Mouse (Mus musculus): ENCODE results near the gene Azin2.
A peak's percentile ranks its signal among the peaks of the same experiment; 100 is the strongest.

Gene Azin2

GRCm38 (mm10) chr4:128942346-128942745 lies 19.9 kb downstream of the Azin2 start:
- DNase-seq (ENCODE audit: low read depth, low spot score) = peak; percentile 70

DNA sequence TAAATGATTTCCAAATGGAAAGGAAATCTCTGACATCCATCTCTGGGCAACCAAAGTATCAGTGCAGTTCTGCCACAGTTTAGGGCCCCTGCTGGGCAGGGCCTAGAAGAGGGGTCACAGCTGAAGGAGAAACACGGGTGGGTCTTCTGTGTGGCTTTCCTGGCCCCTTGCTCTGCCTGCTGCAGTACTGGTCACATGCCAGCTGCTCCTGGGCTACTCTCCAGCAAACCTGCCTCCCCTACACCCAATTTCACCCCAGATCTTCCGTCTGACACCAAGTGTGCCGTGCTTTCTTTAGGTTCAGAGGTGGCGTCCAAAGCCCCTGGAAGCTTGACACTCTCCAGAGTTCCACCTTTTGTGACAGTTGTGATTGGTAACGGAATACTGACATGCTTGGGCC lies 26.6 kb downstream of the Azin2 start:
- no peak for DNase-seq (ENCODE audit: low read depth, low spot score)

- peak; percentile 55 for DNase-seq (ENCODE audit: low read depth, low spot score)
These were observed 29.5 kb downstream of the Azin2 start for GRCm38 (mm10) chr4:128932783-128933182.

- peak; percentile 88 for DNase-seq (ENCODE audit: low read depth, low spot score)
These were observed 37.2 kb downstream of the Azin2 start for GRCm38 (mm10) chr4:128924841-128925606.

DNA sequence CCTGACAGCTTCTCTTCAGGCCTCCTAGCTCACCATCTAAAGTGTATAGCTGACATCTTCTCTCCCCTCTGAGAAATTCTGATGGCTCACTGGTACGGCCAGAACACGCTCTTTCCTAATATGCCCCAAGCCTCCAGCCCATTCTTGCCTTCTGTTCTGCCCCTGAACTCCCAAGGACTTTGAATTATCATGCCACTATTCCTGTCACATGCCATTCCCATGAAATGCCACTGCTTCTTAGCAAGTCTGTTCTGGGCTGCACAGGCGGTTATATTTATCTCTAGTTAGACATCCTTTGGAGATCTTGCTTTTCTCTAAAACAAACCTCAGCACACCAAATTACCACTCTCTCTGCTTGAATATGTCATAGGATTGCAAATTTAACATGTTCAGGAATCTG lies 38.6 kb downstream of the Azin2 start:
- no peak for DNase-seq (ENCODE audit: low read depth, low spot score)

- DNase-seq (ENCODE audit: low read depth, low spot score) = peak; percentile 63
These were observed 43.1 kb downstream of the Azin2 start for GRCm38 (mm10) chr4:128919106-128919505.

DNA sequence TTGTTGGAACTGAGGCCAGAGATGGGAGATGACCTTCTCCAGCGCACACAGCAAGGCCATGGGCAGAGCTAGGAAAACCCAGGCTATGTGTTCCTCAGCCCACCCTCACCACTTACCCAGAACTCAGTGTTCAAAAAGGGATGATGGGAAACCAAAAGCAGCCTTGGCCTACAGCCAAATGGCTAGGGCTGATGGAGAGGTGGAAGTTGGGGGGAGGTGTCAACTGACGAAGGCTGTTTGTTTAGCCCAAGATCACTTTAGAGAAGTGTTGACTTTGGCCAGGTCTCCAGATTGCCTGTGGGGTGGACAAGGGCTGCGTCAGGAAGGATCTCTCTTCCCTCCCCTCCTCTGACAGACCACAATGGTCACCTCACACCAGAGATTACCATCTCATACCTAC lies 44.1 kb downstream of the Azin2 start:
- no peak for DNase-seq (ENCODE audit: low read depth, low spot score)

DNA sequence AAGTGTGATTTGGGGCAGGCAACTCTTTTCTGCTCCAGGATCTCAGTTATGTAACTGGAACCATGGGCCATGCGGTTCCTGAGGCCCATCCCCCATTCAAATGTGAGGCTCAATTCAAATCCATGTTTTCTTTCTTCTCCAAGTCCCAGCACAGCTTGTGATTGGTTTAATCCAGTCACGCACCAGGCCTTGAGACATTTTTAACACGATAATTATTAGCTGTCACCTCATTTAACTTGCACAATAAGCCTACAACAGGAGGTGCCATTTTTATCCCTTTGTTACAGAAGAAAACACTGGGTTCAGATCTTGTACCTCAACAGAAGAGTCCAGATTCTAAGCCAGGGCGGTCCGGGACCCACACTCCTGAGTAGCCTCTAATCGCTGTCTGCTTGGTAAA lies 44.5 kb downstream of the Azin2 start:
- DNase-seq (ENCODE audit: low read depth, low spot score) = no peak

DNA sequence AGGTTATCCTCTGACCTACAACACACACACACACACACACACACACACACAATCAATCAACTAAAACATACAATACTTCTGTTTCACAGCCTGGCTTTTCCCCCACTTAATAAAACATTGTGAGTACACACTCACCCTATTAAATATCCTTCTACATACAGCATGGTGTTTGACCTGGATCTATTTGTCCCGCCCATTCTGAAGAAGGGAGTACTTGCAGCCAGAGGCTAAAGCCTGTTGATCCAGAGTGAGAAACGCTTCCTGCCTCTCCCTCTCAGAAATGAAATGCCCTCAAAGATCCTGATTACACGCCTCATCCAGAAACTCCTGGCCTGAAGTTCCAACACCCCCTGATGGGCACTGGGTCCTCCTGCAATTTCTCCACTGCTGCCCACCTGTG lies 45.1 kb downstream of the Azin2 start:
- no peak for DNase-seq (ENCODE audit: low read depth, low spot score)

GRCm38 (mm10) chr4:128913794-128914193 lies 48.4 kb downstream of the Azin2 start:
- DNase-seq (ENCODE audit: low read depth, low spot score) = peak; percentile 43

- no peak for DNase-seq (ENCODE audit: low read depth, low spot score)
These were observed 50.2 kb downstream of the Azin2 start for GRCm38 (mm10) chr4:128912085-128912484.

GRCm38 (mm10) chr4:128910276-128911063 lies 51.8 kb downstream of the Azin2 start:
- DNase-seq (ENCODE audit: low read depth, low spot score) = no peak

GRCm38 (mm10) chr4:128909378-128909831 lies 52.8 kb downstream of the Azin2 start:
- DNase-seq (ENCODE audit: low read depth, low spot score) = no peak

GRCm38 (mm10) chr4:128908586-128909377 lies 53.5 kb downstream of the Azin2 start:
- DNase-seq (ENCODE audit: low read depth, low spot score) = peak; percentile 79

DNA sequence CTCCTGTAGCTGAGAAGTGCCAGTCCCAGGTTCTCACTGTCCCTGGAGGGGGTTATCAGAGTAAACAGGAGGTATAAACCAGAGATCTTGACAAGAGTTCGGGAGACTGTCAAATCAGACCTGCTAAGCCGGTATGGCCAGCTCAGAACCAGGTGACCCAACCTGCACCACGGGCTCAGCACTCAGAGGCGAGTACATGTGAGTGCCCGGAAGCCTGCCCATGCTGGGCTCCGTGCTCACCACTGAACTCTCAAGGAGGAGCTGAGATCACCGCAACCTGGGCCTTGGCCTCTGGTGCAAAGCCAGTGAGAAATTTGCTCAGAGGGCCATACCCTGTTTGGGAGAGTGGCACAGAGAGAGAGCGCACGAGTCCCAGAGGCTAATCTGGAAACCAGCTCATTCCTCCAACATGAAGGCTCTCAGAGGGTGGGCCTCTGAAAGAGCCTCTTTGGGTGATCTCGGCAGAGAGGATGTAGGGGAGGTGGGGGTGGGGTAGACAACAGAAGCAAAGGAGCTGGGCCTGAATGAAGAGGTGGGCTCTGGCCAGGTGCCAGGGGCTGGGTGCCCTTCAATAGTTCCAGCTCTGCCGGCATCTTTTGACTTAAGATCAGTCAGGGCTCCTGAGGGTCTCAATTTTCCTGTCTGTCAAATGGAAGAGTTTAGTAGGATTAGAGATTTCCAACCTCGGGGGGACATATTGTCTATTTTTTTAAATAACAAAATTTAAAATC lies 54.8 kb downstream of the Azin2 start:
- DNase-seq (ENCODE audit: low read depth, low spot score) = no peak

- no peak for DNase-seq (ENCODE audit: low read depth, low spot score)
These were observed 55.5 kb downstream of the Azin2 start for GRCm38 (mm10) chr4:128906757-128907156.

DNA sequence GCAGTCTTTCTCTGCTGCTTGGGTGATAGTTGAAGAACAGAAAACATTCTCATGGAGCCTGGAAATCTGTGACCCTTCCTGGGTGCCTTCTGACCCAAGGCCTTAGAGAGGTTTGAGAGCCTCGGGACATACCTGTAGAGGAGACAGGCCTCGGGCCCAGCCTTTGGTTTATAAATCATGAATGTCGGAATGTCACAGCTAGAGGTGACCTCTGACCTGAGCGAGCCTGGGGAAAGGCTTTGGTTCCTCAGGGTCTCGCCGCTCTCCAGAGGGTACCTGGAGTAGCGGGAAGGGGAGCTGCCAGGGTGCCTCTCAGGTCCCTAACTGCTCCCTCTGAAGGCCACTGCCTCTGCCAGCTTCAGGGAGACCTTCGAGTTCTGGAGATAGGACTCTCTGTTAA lies 57.0 kb downstream of the Azin2 start:
- DNase-seq (ENCODE audit: low read depth, low spot score) = no peak

DNA sequence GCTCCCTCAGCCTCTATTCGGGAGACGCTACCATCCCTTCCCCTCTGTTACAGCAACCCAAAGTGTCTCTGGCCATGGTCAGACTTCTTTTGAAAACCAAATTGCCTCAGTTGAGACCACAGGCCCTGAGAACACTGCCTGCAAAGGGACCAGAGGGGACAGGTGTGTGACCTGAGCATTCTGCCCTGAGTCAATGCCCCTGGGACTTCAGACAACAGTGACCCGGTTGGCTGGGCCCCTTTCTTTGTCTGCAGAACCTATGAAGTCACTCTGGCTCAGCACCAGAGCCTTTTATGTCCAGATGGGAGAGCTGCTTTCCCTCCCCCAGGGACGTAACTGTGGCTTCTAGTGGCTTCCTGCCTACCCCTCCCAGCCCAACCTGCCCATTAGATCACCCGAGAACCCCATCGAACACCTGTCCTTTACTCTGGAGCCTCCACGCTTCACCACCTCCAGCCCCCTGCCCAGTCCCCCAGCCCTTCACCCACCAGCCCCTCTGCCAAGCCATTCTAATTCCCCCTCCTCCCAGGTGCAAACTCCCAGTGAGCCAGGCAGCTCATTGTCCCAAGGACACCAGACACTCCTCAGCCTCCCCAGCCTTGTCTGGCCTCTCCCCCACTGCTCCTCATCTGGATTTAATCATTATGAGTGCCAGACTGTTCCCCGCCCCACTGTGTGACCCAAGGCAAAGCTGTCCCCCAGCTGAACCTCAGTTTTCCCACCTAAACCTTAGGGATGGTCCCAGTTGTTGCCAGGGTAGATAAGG lies 58.0 kb downstream of the Azin2 start:
- no peak for DNase-seq (ENCODE audit: low read depth, low spot score)

GRCm38 (mm10) chr4:128902390-128902789 lies 59.9 kb downstream of the Azin2 start:
- no peak for DNase-seq (ENCODE audit: low read depth, low spot score)

DNA sequence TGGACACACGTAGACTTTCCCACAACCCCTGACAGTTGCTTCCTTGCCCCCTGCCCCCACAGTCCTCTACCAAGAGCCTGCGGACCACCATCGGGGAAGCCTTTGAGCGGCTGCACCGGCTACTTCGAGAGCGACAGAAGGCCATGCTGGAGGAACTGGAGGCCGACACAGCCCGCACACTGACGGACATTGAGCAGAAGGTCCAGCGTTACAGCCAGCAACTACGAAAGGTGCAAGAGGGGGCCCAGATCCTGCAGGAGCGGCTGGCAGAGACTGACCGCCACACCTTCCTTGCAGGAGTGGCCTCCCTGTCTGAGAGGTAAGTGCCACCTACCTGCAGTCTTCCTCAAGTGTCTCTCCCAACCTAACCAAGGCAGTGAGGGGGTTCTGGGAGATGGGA lies 61.8 kb downstream of the Azin2 start:
- no peak for DNase-seq (ENCODE audit: low read depth, low spot score)

GRCm38 (mm10) chr4:128899332-128899731 lies 62.9 kb downstream of the Azin2 start:
- DNase-seq (ENCODE audit: low read depth, low spot score) = peak; percentile 29
